15 mouse cellular contexts compared by ENCODE assay signal in the genomic region with DNA sequence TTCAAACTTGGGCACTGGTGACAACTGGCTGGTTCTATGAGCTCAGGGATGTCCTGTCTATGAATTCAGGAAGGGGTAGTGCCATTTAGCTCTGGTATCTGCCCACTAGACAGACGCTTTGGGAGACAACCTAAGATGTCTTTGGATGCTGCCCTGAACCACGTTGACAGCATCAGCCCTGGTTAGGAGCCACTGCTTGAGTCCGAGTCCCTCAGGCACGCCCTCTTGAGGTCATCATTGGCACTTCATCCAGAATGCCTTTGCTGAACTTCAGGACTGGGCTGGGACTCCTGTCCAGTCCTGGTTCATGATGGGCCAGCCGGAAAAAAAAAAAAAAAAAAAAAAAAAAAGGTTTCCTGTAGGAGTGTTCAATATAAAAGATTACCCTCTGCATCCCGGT. TPM values are rescaled to one million over a fixed set of nuclear protein-coding genes. Genes with fewer than 3 reads are reported as not detected.
DNase-seq lines count a peak whose midpoint lies in the region; ATAC-seq and TF ChIP-seq lines count a peak whose summit lies in the region.
"Had no signal": no experiment of that assay in that cellular context is flagged by ENCODE, and none has a peak within 500 bp of the region (broad histone marks: within the 10 kb centered on the region; RNA-seq: fewer than 3 reads in every experiment).

No protein-coding gene starts in this region.

- H3K4me2 ChIP-seq in neural tube, embryonic 15.5 days: no peak overlapping the region
- H3K4me2 ChIP-seq: forebrain, embryonic 15.5 days; hindbrain, embryonic 14.5 days; midbrain, embryonic 12.5 days had no signal

- H3K9ac ChIP-seq in heart, adult 2 months (ENCODE audit: low read depth, low read length): no peak overlapping the region
- H3K9ac ChIP-seq in ES-Bruce4 (ENCODE audit: low read depth, poor library complexity, severe bottlenecking): no peak overlapping the region
- no peak overlapping the region for H3K9ac ChIP-seq in neural tube, embryonic 15.5 days (replicated peaks)
- H3K9ac ChIP-seq: forebrain, embryonic 15.5 days; hindbrain, embryonic 14.5 days; midbrain, embryonic 12.5 days had no signal

- no peak for TF ChIP-seq POLR2A in heart, adult 2 months (IDR thresholded peaks at IDR 0.05; ENCODE audit: insufficient read depth, low read depth, low read length)
- TF ChIP-seq POLR2A in lung, adult 2 months (IDR thresholded peaks at IDR 0.05; ENCODE audit: borderline replicate concordance, extremely low read depth, low read depth, low read length): no peak
- TF ChIP-seq POLR2A in ES-Bruce4 (IDR thresholded peaks at IDR 0.05; ENCODE audit: insufficient read depth, low read length): no peak
- TF ChIP-seq POLR2A in brain, embryonic 14.5 days (IDR thresholded peaks at IDR 0.05; ENCODE audit: borderline replicate concordance, extremely low read depth, insufficient read depth, insufficient read length, poor library complexity, severe bottlenecking): no peak

- no peak for ATAC-seq in neural tube, embryonic 15.5 days (ENCODE audit: low FRiP score)
- ATAC-seq: forebrain, embryonic 15.5 days had no signal

- TF ChIP-seq CTCF in heart, adult 2 months (IDR thresholded peaks at IDR 0.05): peak; percentile 36
- TF ChIP-seq CTCF in lung, adult 2 months (IDR thresholded peaks at IDR 0.05; ENCODE audit: insufficient read depth, low read length): peak; percentile 46; the same call in 1 of the 2 replicates
- TF ChIP-seq CTCF in ES-Bruce4 (IDR thresholded peaks at IDR 0.05; ENCODE audit: low read depth, low read length): peak; percentile 71
- peak; percentile 39; the same call in 1 of the 2 replicates for TF ChIP-seq CTCF in brain, embryonic 14.5 days (IDR thresholded peaks at IDR 0.05; ENCODE audit: borderline replicate concordance, extremely low read depth, insufficient read depth, insufficient read length)

- intact Hi-C loops in heart, adult 2 months (cut with DNase I): no loop called here

- 23% methylated on average over 6 of the region's 6 CpGs for WGBS in heart, adult 2 months
- 28% methylated on average over 6 of the region's 6 CpGs for WGBS in heart, embryonic 10.5 days
- 26% methylated on average over 6 of the region's 6 CpGs for WGBS in lung, adult 2 months
- 34% methylated on average over 6 of the region's 6 CpGs for WGBS in neural tube, embryonic 15.5 days

- no peak for DNase-seq in heart, adult 2 months
- no peak for DNase-seq in heart, embryonic 10.5 days (ENCODE audit: low spot score)
- DNase-seq in lung, adult 2 months: no peak
- DNase-seq in lung, postnatal 4 days: no peak
- no peak for DNase-seq in brain, embryonic 14.5 days (ENCODE audit: low read depth)
- DNase-seq: cerebellum, adult 9-10 months; heart, postnatal 10 days; kidney, adult 18-20 months; right cerebral cortex, postnatal 14 days; thymus, adult 18-20 months had no signal

- no peak overlapping the region for H3K4me3 ChIP-seq in heart, adult 2 months
- H3K4me3 ChIP-seq in heart, embryonic 10.5 days: no peak overlapping the region
- H3K4me3 ChIP-seq in lung, adult 2 months (replicated peaks; ENCODE audit: extremely low read depth, low read depth, low read length): no peak overlapping the region
- H3K4me3 ChIP-seq in ES-Bruce4 (ENCODE audit: low read depth, low read length): no peak overlapping the region
- no peak overlapping the region for H3K4me3 ChIP-seq in neural tube, embryonic 15.5 days (replicated peaks)
- H3K4me3 ChIP-seq: forebrain, embryonic 15.5 days; midbrain, embryonic 12.5 days had no signal

- TF ChIP-seq EP300 in heart, adult 2 months (IDR thresholded peaks at IDR 0.05; ENCODE audit: insufficient read depth, low read depth, low read length): no peak
- no peak for TF ChIP-seq EP300 in ES-Bruce4 (IDR thresholded peaks at IDR 0.05; ENCODE audit: insufficient read depth, low read depth, low read length)

- no peaks in the 10 kb centered on the region for H3K36me3 ChIP-seq in heart, adult 2 months (ENCODE audit: control insufficient read depth, insufficient read depth, low read length)
- no peaks in the 10 kb centered on the region for H3K36me3 ChIP-seq in heart, embryonic 10.5 days
- no peaks in the 10 kb centered on the region for H3K36me3 ChIP-seq in ES-Bruce4 (ENCODE audit: control insufficient read depth, insufficient read depth, low read length, poor library complexity, severe bottlenecking)
- H3K36me3 ChIP-seq in neural tube, embryonic 15.5 days: no peaks in the 10 kb centered on the region
- H3K36me3 ChIP-seq: forebrain, embryonic 15.5 days; midbrain, embryonic 12.5 days had no signal

- H3K79me2 ChIP-seq in heart, adult 2 months (replicated peaks; ENCODE audit: control insufficient read depth, insufficient read depth, low read length): no peaks in the 10 kb centered on the region

- H3K27me3 ChIP-seq in heart, adult 2 months (ENCODE audit: control insufficient read depth, insufficient read depth, low read length): no peaks in the 10 kb centered on the region; the same call in 1 of the 2 replicates
- H3K27me3 ChIP-seq in heart, embryonic 10.5 days (ENCODE audit: insufficient read depth, poor library complexity, severe bottlenecking): peaks cover 76% of the 10 kb centered on the region
- no peaks in the 10 kb centered on the region for H3K27me3 ChIP-seq in ES-Bruce4 (ENCODE audit: control insufficient read depth, insufficient read depth, low read length, poor library complexity, severe bottlenecking)
- peaks cover 94% of the 10 kb centered on the region for H3K27me3 ChIP-seq in neural tube, embryonic 15.5 days (replicated peaks)

- H3K27ac ChIP-seq in heart, adult 2 months: no peak overlapping the region
- H3K27ac ChIP-seq in heart, embryonic 10.5 days: no peak overlapping the region
- no peak overlapping the region for H3K27ac ChIP-seq in ES-Bruce4 (ENCODE audit: insufficient read depth, low read length)
- no peak overlapping the region for H3K27ac ChIP-seq in neural tube, embryonic 15.5 days (replicated peaks)
- H3K27ac ChIP-seq: forebrain, embryonic 15.5 days; hindbrain, embryonic 14.5 days; midbrain, embryonic 12.5 days had no signal

- H3K4me1 ChIP-seq in heart, adult 2 months (ENCODE audit: control insufficient read depth, insufficient read depth, low read length): no peaks in the 10 kb centered on the region
- H3K4me1 ChIP-seq in heart, embryonic 10.5 days: peaks cover 5% of the 10 kb centered on the region
- no peaks in the 10 kb centered on the region for H3K4me1 ChIP-seq in lung, adult 2 months (ENCODE audit: control insufficient read depth, insufficient read depth, low read length)
- peaks cover 2% of the 10 kb centered on the region for H3K4me1 ChIP-seq in ES-Bruce4 (ENCODE audit: control insufficient read depth, insufficient read depth, low read length)
- no peaks in the 10 kb centered on the region for H3K4me1 ChIP-seq in neural tube, embryonic 15.5 days
- H3K4me1 ChIP-seq: forebrain, embryonic 15.5 days had no signal

- no peaks in the 10 kb centered on the region for H3K9me3 ChIP-seq in heart, embryonic 10.5 days
- H3K9me3 ChIP-seq in ES-Bruce4 (replicated peaks; ENCODE audit: control insufficient read depth, insufficient read depth, low read length, poor library complexity, severe bottlenecking): no peaks in the 10 kb centered on the region
- no peaks in the 10 kb centered on the region for H3K9me3 ChIP-seq in neural tube, embryonic 15.5 days (replicated peaks)
- H3K9me3 ChIP-seq: forebrain, embryonic 15.5 days; midbrain, embryonic 12.5 days had no signal

RNA-seq across cellular contexts. Expression of gene Tbx3, which starts 22.0 kb away (rescaled TPM):
- total RNA-seq in heart, adult 2 months (2021): 10 to 100 TPM; 10.2 to 10.4 TPM
- 4.4 and 4.9 TPM in 2 replicates for polyA plus RNA-seq in heart, adult 2 months (2012; rRNA removed)
- 17.0 and 41.7 TPM in 2 replicates for polyA plus RNA-seq in heart, embryonic 10.5 days (2016; fragmentation: Nextera tagmentation; extraction: Ambion mirVana)
- 135 and 160 TPM in 2 replicates for polyA plus RNA-seq in lung, adult 2 months (2012; rRNA removed)
- 29.8 and 30.1 TPM in 2 replicates for polyA plus RNA-seq in ES-Bruce4 (2011; ENCODE audit: insufficient read depth, insufficient read length, low read depth, missing spikeins)
- 1.0 and 3.0 TPM in 2 replicates for polyA plus RNA-seq in brain, embryonic 14.5 days (2012; rRNA removed)
- 4.1 and 8.4 TPM in 2 replicates for polyA plus RNA-seq in neural tube, embryonic 15.5 days (2015; fragmentation: Nextera tagmentation; extraction: Ambion mirVana)
